7 mouse cellular contexts compared by ENCODE assay signal in the genomic region with DNA sequence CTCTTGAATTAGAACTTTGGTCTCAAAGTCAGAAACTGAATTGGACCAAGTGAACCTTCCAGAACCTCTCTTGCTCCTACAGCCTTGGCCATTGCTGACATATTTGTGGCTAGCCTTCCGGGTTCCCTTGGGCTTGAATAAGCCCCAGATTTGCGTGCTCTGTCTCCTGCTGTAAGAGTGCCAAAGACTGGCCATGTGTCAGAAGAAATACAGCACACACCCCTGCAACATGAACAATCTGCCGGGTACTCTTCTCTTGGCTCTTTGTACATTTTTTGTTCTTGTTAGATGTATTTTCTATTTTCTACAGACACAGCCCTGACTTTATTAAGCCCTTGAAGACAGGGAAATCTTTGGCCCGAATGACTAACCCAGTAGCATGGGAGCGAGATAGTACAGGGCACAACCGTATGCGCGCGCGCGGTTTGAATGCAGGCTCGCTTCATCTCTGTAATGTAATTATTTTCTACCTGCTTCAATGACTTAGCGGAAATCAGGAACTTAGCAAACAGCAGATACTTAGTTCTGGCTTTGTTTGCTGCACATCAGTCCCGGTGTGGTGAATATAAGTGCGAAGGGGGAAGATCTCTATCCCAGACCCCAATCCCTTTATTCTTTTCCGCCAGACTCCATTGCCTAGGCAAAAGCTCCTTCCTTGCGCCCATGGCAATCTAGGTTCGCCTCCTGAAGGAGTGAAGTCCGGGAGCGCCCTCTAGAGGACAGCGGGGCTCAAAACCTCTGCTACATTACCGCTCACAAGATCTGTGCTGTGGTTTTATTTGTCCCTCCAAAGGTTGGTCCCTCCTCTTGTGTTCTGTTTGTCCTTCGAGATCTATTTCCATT. TPM values are rescaled to one million over a fixed set of nuclear protein-coding genes. Genes with fewer than 3 reads are reported as not detected.
DNase-seq lines count a peak whose midpoint lies in the region; ATAC-seq and TF ChIP-seq lines count a peak whose summit lies in the region.

No protein-coding gene starts in this region.

- no peaks in the 10 kb centered on the region for H3K36me3 ChIP-seq in intestine, embryonic 15.5 days
- no peaks in the 10 kb centered on the region for H3K36me3 ChIP-seq in midbrain, embryonic 13.5 days
- no peaks in the 10 kb centered on the region for H3K36me3 ChIP-seq in small intestine, adult 2 months (ENCODE audit: control insufficient read depth, insufficient read depth, low read length)

- peak; percentile 98 for TF ChIP-seq CTCF in small intestine, adult 2 months (IDR thresholded peaks at IDR 0.05; ENCODE audit: extremely low read depth, insufficient read length, insufficient replicate concordance, low read depth, low read length)

- ATAC-seq in intestine, embryonic 15.5 days, result peak; percentile 80
- ATAC-seq in midbrain, embryonic 13.5 days, result peak; percentile 91

- H3K4me3 ChIP-seq in intestine, embryonic 15.5 days (replicated peaks), result no peak overlapping the region
- no peak overlapping the region for H3K4me3 ChIP-seq in midbrain, embryonic 13.5 days (replicated peaks)
- H3K4me3 ChIP-seq in small intestine, adult 2 months (ENCODE audit: low read depth, low read length), result no peak overlapping the region

- H3K4me1 ChIP-seq in intestine, embryonic 15.5 days (replicated peaks), result no peaks in the 10 kb centered on the region
- no peaks in the 10 kb centered on the region for H3K4me1 ChIP-seq in midbrain, embryonic 13.5 days (replicated peaks)
- H3K4me1 ChIP-seq in small intestine, adult 2 months (ENCODE audit: control insufficient read depth, insufficient read depth, insufficient read length, low read length), result no peaks in the 10 kb centered on the region

- H3K9me3 ChIP-seq in intestine, embryonic 15.5 days, result no peaks in the 10 kb centered on the region
- no peaks in the 10 kb centered on the region for H3K9me3 ChIP-seq in midbrain, embryonic 13.5 days

- 47% methylated on average over 23 of the region's 23 CpGs for WGBS in intestine, embryonic 15.5 days
- WGBS in midbrain, embryonic 13.5 days, result 48% methylated on average over 23 of the region's 23 CpGs
- 47% methylated on average over 23 of the region's 23 CpGs for WGBS in small intestine, adult 2 months

- 0 out of 2 replicates have a peak overlapping the region, but pooled peaks have one; percentile 4 for H3K4me2 ChIP-seq in intestine, embryonic 15.5 days (replicated peaks)
- H3K4me2 ChIP-seq in midbrain, embryonic 13.5 days (replicated peaks), result peak overlapping the region; percentile 15; the same call in 1 of the 2 replicates

- DNase-seq in adrenal gland, adult (ENCODE audit: inconsistent age in 2 of 2, low spot score in 1 of 2), result peak; percentile 78 to 94
- DNase-seq in embryo, embryonic 10.5 days (ENCODE audit: low spot score), result peak; percentile 95
- peak; percentile 79 to 81 for DNase-seq in gastrocnemius, postnatal 36 days
- peak; percentile 86 to 94 for DNase-seq in left cerebral cortex, postnatal 14 days (ENCODE audit: low spot score in 2 of 2)

- H3K27ac ChIP-seq in intestine, embryonic 15.5 days, result no peak overlapping the region
- no peak overlapping the region for H3K27ac ChIP-seq in midbrain, embryonic 13.5 days
- no peak overlapping the region for H3K27ac ChIP-seq in small intestine, adult 2 months (ENCODE audit: insufficient read depth, low read depth, low read length)

- TF ChIP-seq POLR2A in small intestine, adult 2 months (IDR thresholded peaks at IDR 0.05; ENCODE audit: low read depth, low read length), result no peak

- no peak overlapping the region for H3K9ac ChIP-seq in intestine, embryonic 15.5 days
- no peak overlapping the region for H3K9ac ChIP-seq in midbrain, embryonic 13.5 days (replicated peaks)

- intact Hi-C loops in gastrocnemius, postnatal 36 days (cut with DNase I), result loop anchor here (2.0 to 10.0 kb wide), 3 partner anchors 400 to 1372 kb away; no protein-coding TSS in a partner anchor
- intact Hi-C loops in left cerebral cortex, postnatal 14 days (cut with DNase I), result loop anchor here (2.0 to 10.0 kb wide), 4 partner anchors 52 to 1372 kb away; no protein-coding TSS in a partner anchor

- no peaks in the 10 kb centered on the region for H3K27me3 ChIP-seq in intestine, embryonic 15.5 days (replicated peaks)
- no peaks in the 10 kb centered on the region for H3K27me3 ChIP-seq in midbrain, embryonic 13.5 days
- no peaks in the 10 kb centered on the region for H3K27me3 ChIP-seq in small intestine, adult 2 months (ENCODE audit: control insufficient read depth, insufficient read depth, low read length)

RNA-seq across cellular contexts. Expression of a gene that starts 22.2 kb away (rescaled TPM):
- total RNA-seq in gastrocnemius, postnatal 36 days (2021), result 1 to 10 TPM; 3.7 to 3.8 TPM
- 21.2 and 23.3 TPM in 2 replicates for polyA plus RNA-seq in intestine, embryonic 15.5 days (2015; fragmentation: Nextera tagmentation; extraction: Ambion mirVana)
- 1 to 10 TPM; 5.7 to 7.4 TPM for total RNA-seq in left cerebral cortex, postnatal 14 days (2021)
- polyA plus RNA-seq in midbrain, embryonic 13.5 days (2015; fragmentation: Nextera tagmentation; extraction: Ambion mirVana), result 12.8 and 13.7 TPM in 2 replicates
- 3.6 and 5.5 TPM in 2 replicates for polyA plus RNA-seq in small intestine, adult 2 months (2012; rRNA removed)

RNA-seq across cellular contexts. Expression of a gene that starts 23.3 kb away (rescaled TPM):
- 1 to 10 TPM; 1.2 to 1.5 TPM for total RNA-seq in gastrocnemius, postnatal 36 days (2021)
- 20.0 and 21.7 TPM in 2 replicates for polyA plus RNA-seq in intestine, embryonic 15.5 days (2015; fragmentation: Nextera tagmentation; extraction: Ambion mirVana)
- total RNA-seq in left cerebral cortex, postnatal 14 days (2021), result 1 to 10 TPM; 2.9 to 3.7 TPM
- 3.4 TPM in 2 replicates for polyA plus RNA-seq in midbrain, embryonic 13.5 days (2015; fragmentation: Nextera tagmentation; extraction: Ambion mirVana)
- 2.6 and 3.4 TPM in 2 replicates for polyA plus RNA-seq in small intestine, adult 2 months (2012; rRNA removed)

RNA-seq across cellular contexts. Expression of a gene that starts 41.5 kb away (rescaled TPM):
- not detected for total RNA-seq in gastrocnemius, postnatal 36 days (2021)
- not detected in 2 replicates for polyA plus RNA-seq in intestine, embryonic 15.5 days (2015; fragmentation: Nextera tagmentation; extraction: Ambion mirVana)
- total RNA-seq in left cerebral cortex, postnatal 14 days (2021), result not detected
- not detected in 2 replicates for polyA plus RNA-seq in midbrain, embryonic 13.5 days (2015; fragmentation: Nextera tagmentation; extraction: Ambion mirVana)
- not detected in 2 replicates for polyA plus RNA-seq in small intestine, adult 2 months (2012; rRNA removed)
